Mouse (Mus musculus): ENCODE data around the gene Nrf1.

DNA sequence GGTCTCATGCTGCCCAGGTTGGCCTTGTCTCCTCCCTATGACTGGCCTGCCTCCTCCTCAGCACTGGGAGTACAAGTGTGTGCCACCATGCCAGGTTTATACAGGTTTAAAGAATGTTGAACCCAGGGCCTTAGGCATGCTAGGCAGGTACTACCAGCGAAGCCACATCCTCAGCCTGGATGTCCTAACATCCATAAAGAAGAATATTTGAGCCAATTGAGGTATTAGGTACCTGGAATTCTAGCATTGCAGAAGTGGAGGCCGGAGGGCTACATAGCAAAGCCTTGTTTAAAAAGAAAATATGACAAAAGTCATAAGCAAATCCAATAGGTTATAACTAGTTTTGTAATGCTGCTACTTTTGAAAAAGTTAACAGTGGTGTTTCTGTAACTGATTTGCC is 19.0 kb downstream of the Nrf1 start:
- no peak for TF ChIP-seq CTCF (IDR thresholded peaks at IDR 0.05; ENCODE audit: control insufficient read depth, insufficient read depth, insufficient replicate concordance, low read depth, low read length)
- TF ChIP-seq POLR2A (IDR thresholded peaks at IDR 0.05; ENCODE audit: control insufficient read depth, low read depth, low read length): no peak

Measured in testis, adult 2 months (tissue).